Mouse (Mus musculus) adrenal gland, adult (tissue): ENCODE data around the gene Adrm1.
A peak's percentile ranks its signal among the peaks of the same experiment; 100 is the strongest.

ENCODE experiments used
- DNase-seq, 2 experiments: peaks; one replicate each; pipeline ENCODE4 v3.0.0; 2022 to 2023; ENCODE audit warnings: low spot score in 1 of 2; ENCODE audit not compliant: inconsistent age in 2 of 2

Gene Adrm1

GRCm38 (mm10) chr2:180170806-180171521, at the start of gene Adrm1:
TSS of gene Adrm1 (plus strand) at chr2:180171485.
- peak; percentile 99 for DNase-seq

GRCm38 (mm10) chr2:180124192-180124591, 47.1 kb upstream of the Adrm1 start:
- no peak for DNase-seq

GRCm38 (mm10) chr2:180126195-180126594, 45.1 kb upstream of the Adrm1 start:
- peak; percentile 72 to 81 for DNase-seq

- DNase-seq, result no peak
These were observed 43.6 kb upstream of the Adrm1 start for GRCm38 (mm10) chr2:180127675-180128074.

GRCm38 (mm10) chr2:180133231-180133630, 38.1 kb upstream of the Adrm1 start:
- DNase-seq, result no peak

GRCm38 (mm10) chr2:180133911-180134310, 37.4 kb upstream of the Adrm1 start:
- DNase-seq, result no peak

- no peak for DNase-seq
These were observed 35.9 kb upstream of the Adrm1 start for GRCm38 (mm10) chr2:180135414-180135813.

- DNase-seq, result no peak
These were observed 25.2 kb upstream of the Adrm1 start for GRCm38 (mm10) chr2:180146091-180146490.

- no peak for DNase-seq
These were observed 23.9 kb upstream of the Adrm1 start for GRCm38 (mm10) chr2:180147379-180147778.

- peak in 1 of 2 experiments; percentile 46 for DNase-seq
These were observed 22.7 kb upstream of the Adrm1 start for GRCm38 (mm10) chr2:180148551-180148950.

- DNase-seq, result no peak
These were observed 16.5 kb upstream of the Adrm1 start for GRCm38 (mm10) chr2:180154796-180155195.

GRCm38 (mm10) chr2:180158627-180159026, 12.7 kb upstream of the Adrm1 start:
- no peak for DNase-seq

- DNase-seq, result no peak
These were observed 5.4 kb upstream of the Adrm1 start for GRCm38 (mm10) chr2:180165855-180166254.

- DNase-seq, result no peak
These were observed 4.4 kb upstream of the Adrm1 start for GRCm38 (mm10) chr2:180166869-180167268.

- peak in 1 of 2 experiments; percentile 51 for DNase-seq
These were observed 1.0 kb upstream of the Adrm1 start for GRCm38 (mm10) chr2:180170151-180170805.

GRCm38 (mm10) chr2:180171522-180172070, 311 bp downstream of the Adrm1 start:
- DNase-seq, result no peak

- DNase-seq, result peak in 1 of 2 experiments; percentile 70
These were observed 867 bp downstream of the Adrm1 start for GRCm38 (mm10) chr2:180172152-180172551.

GRCm38 (mm10) chr2:180173163-180173562, 1.9 kb downstream of the Adrm1 start:
- peak in 1 of 2 experiments; percentile 57 for DNase-seq

GRCm38 (mm10) chr2:180173711-180174110, 2.4 kb downstream of the Adrm1 start:
- peak; percentile 55 to 72 for DNase-seq

- peak; percentile 57 to 69 for DNase-seq
These were observed 2.8 kb downstream of the Adrm1 start for GRCm38 (mm10) chr2:180174121-180174520.

- DNase-seq, result peak; percentile 47 to 65
These were observed 4.4 kb downstream of the Adrm1 start for GRCm38 (mm10) chr2:180175725-180176124.

- DNase-seq, result no peak
These were observed 10.3 kb downstream of the Adrm1 start for GRCm38 (mm10) chr2:180181542-180181941.
